Mouse (Mus musculus): ENCODE results near the gene Tatdn2. TPM values are rescaled to one million over a fixed set of nuclear protein-coding genes. Genes with fewer than 3 reads are reported as not detected.

The Tatdn2 gene
- polyA plus RNA-seq (2014; fragmentation: Nextera tagmentation; extraction: Ambion mirVana) = 0.88 and 1.5 TPM in 2 replicates

DNA sequence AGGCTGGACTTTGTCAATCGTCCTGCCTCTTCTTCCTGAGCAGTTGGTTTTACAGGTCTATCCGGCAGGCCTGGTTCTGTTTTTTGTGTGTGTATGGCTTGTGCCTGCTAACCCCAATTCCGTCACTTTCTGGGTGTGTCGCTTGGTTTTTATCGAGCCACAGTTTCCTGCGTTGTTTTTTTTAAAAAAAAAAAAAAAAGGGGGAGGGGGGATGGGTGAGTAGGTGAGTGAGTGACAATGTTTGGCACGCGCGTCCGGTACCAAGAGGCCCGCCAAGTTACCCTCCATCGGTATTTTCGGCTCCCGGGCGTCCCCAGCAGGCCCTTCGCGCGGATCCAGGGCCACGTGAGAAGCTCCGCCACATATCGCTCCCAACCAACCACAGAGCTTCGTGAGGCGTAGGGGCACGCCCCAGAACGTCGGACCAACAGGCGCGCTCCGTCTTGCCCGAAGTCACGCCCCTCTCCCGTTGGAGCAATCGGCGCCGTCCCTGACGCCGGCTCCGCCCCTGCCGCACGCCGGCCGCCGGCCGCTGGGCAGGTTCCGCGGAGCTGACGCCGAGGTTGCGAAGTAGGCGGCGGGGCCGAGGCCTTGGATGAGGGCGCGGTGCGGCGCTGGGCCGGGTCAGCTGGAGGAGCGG, at the start of gene Tatdn2:
Gene Tatdn2 (plus strand): TSS at position 469 of the 640 bp plus-strand sequence.
- Histone ChIP-seq H3K36me3 (ENCODE audit: control insufficient read depth, insufficient read depth, low read length) (no peaks in the 10 kb centered on the region), H3K9ac (ENCODE audit: low read length) (peak within 1 kb of the TSS; percentile 80), H3K9me3 (ENCODE audit: control insufficient read depth, low read length) (no peaks in the 10 kb centered on the region), H3K4me2 (ENCODE audit: low read depth, low read length, severe bottlenecking) (peak within 1 kb of the TSS; percentile 98), H3K4me3 (ENCODE audit: low read depth, low read length) (peak within 1 kb of the TSS; percentile 84), H3K27ac (ENCODE audit: low read depth, low read length) (peak within 1 kb of the TSS; percentile 71), H3K4me1 (replicated peaks; ENCODE audit: control insufficient read depth, insufficient read depth, low read length) (peaks cover 13% of the 10 kb centered on the region), H3K27me3 (ENCODE audit: control insufficient read depth, insufficient read depth, low read length) (no peaks in the 10 kb centered on the region)
- peak; percentile 99 for ATAC-seq (replicated peaks; ENCODE audit: low FRiP score)
- DNase-seq (ENCODE audit: low spot score) = peak; percentile 97
- under 1% methylated on average over 50 of the region's 58 CpGs for WGBS

DNA sequence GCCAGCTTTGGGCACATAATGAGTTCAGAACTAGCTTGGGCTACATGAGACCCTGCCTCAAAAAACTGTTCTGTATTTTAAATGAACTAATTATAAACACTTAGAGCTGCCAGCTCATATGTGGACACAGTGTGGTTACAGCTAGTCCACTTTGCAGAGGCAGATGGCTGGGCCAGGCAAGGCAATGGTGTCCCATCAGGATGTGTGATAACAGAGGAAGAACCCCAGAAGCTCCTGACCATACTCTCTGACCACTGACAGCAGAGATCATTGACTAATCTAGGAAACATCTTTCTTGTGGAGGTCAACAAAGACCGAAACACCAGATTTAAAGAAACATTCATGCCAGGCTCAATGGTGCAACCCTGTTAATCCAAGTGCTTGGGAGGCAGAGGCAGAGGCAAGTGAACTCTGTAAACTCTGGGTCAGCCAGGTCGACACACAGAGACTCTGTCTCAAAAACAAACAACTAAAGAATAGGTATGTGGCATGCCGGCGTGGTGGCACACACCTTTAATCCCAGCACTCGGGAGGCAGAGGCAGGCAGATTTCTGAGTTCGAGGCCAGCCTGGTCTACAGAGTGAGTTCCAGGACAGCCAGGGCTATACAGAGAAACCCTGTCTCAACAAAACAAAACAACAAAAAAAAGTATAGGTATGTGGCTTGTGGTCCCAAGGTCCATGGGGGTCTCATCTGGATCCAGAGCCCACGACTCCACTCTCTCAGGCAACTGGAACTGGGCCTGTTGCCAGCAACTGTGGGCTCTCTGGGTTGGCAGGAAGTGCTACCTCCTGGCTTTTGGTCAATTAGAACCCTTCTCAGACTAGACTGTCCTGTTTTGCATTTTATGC, 47.3 kb upstream of the Tatdn2 start:
- no peak for DNase-seq (ENCODE audit: low spot score)
- 82% methylated on average over 7 of the region's 7 CpGs for WGBS
- Histone ChIP-seq H3K9ac (ENCODE audit: low read length) (no peak overlapping the region), H3K4me3 (ENCODE audit: low read depth, low read length) (no peak overlapping the region), H3K27ac (ENCODE audit: low read depth, low read length) (no peak overlapping the region), H3K36me3 (ENCODE audit: control insufficient read depth, insufficient read depth, low read length) (no peaks in the 10 kb centered on the region), H3K4me1 (replicated peaks; ENCODE audit: control insufficient read depth, insufficient read depth, low read length) (no peaks in the 10 kb centered on the region), H3K9me3 (ENCODE audit: control insufficient read depth, low read length) (no peaks in the 10 kb centered on the region), H3K4me2 (ENCODE audit: low read depth, low read length, severe bottlenecking) (no peak overlapping the region), H3K27me3 (ENCODE audit: control insufficient read depth, insufficient read depth, low read length) (no peaks in the 10 kb centered on the region)
- ATAC-seq (replicated peaks; ENCODE audit: low FRiP score) = no peak

DNA sequence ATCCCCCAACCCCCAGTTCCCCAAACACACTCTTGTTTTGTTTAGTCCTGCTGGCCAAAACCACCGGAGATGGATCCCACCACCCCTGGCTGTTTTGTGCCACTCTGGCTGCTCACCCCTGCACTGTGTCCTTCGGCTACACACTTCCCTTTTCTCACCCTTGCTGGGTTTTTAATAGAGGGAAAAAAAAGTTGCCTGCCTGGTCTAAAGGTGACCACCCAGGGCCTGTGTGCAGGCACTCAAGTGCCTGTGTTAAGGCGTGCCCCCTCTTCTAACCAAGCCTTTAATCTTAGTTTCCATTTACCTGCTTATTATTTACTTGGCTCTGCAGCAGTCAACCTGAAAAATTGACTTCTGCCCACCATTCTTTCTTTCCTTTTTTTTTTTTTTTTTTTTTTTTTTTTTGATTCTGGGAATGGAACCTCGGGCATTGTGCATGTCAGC, 46.6 kb upstream of the Tatdn2 start:
- no peak overlapping the region for H3K27ac ChIP-seq (ENCODE audit: low read depth, low read length)
- 84% methylated on average over 4 of the region's 4 CpGs for WGBS

DNA sequence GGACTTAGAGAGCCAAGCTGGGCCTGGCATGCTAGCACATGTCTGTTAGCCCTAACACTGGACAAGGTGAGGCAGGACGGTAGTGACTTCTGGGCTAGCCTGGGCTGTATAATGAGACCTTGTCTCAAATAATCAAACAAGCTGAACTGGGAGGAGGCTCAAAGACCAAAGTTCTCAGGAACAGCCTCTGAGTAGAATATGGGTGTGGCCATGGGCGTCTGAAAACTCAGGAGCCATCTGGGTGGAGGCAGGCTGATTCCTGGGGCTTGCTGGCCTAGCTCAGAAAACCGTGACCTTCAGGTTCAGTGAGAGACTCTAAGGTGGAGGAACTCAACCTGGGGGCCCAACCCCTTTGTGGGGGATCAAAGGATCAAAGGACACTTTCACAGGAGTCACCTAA, 45.2 kb upstream of the Tatdn2 start:
- DNase-seq (ENCODE audit: low spot score) = no peak
- Histone ChIP-seq H3K9me3 (ENCODE audit: control insufficient read depth, low read length) (no peaks in the 10 kb centered on the region), H3K4me3 (ENCODE audit: low read depth, low read length) (no peak overlapping the region), H3K36me3 (ENCODE audit: control insufficient read depth, insufficient read depth, low read length) (no peaks in the 10 kb centered on the region), H3K27ac (ENCODE audit: low read depth, low read length) (no peak overlapping the region), H3K4me1 (replicated peaks; ENCODE audit: control insufficient read depth, insufficient read depth, low read length) (no peaks in the 10 kb centered on the region), H3K27me3 (ENCODE audit: control insufficient read depth, insufficient read depth, low read length) (no peaks in the 10 kb centered on the region), H3K9ac (ENCODE audit: low read length) (no peak overlapping the region), H3K4me2 (ENCODE audit: low read depth, low read length, severe bottlenecking) (no peak overlapping the region)
- ATAC-seq (replicated peaks; ENCODE audit: low FRiP score) = no peak
- WGBS = 72% methylated on average over 3 of the region's 3 CpGs

More for the DNA sequence above, 46.6 kb upstream of the Tatdn2 start:
- Histone ChIP-seq H3K36me3 (ENCODE audit: control insufficient read depth, insufficient read depth, low read length) (no peaks in the 10 kb centered on the region), H3K4me1 (replicated peaks; ENCODE audit: control insufficient read depth, insufficient read depth, low read length) (no peaks in the 10 kb centered on the region), H3K9me3 (ENCODE audit: control insufficient read depth, low read length) (no peaks in the 10 kb centered on the region), H3K9ac (ENCODE audit: low read length) (no peak overlapping the region), H3K27me3 (ENCODE audit: control insufficient read depth, insufficient read depth, low read length) (no peaks in the 10 kb centered on the region), H3K4me2 (ENCODE audit: low read depth, low read length, severe bottlenecking) (no peak overlapping the region), H3K4me3 (ENCODE audit: low read depth, low read length) (no peak overlapping the region)
- no peak for DNase-seq (ENCODE audit: low spot score)
- ATAC-seq (replicated peaks; ENCODE audit: low FRiP score) = no peak

DNA sequence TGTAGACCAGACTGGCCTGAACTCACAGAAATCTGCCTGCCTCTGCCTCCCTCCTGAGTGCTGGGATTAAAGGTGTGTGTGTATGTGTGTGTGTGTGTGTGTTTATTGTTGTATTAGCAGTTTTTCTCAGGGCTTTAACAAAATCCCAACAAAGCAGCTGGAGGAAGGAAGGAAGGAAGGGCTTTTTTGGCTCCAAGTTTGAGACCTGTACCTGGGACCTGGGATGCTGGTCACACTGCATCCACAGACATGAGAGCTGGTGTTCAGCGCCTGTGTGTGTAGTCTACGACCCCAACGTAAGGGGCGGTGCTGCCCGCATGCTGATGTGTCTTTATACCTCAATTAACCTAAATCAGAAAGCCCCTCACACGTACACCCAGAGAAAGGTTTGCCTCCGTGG, 43.3 kb upstream of the Tatdn2 start:
- Histone ChIP-seq H3K27ac (ENCODE audit: low read depth, low read length) (no peak overlapping the region), H3K4me2 (ENCODE audit: low read depth, low read length, severe bottlenecking) (no peak overlapping the region), H3K27me3 (ENCODE audit: control insufficient read depth, insufficient read depth, low read length) (no peaks in the 10 kb centered on the region), H3K9ac (ENCODE audit: low read length) (no peak overlapping the region), H3K9me3 (ENCODE audit: control insufficient read depth, low read length) (no peaks in the 10 kb centered on the region), H3K36me3 (ENCODE audit: control insufficient read depth, insufficient read depth, low read length) (no peaks in the 10 kb centered on the region), H3K4me1 (replicated peaks; ENCODE audit: control insufficient read depth, insufficient read depth, low read length) (no peaks in the 10 kb centered on the region), H3K4me3 (ENCODE audit: low read depth, low read length) (no peak overlapping the region)
- WGBS = 96% methylated on average over 7 of the region's 7 CpGs
- ATAC-seq (replicated peaks; ENCODE audit: low FRiP score) (no peak), DNase-seq (ENCODE audit: low spot score) (no peak)

DNA sequence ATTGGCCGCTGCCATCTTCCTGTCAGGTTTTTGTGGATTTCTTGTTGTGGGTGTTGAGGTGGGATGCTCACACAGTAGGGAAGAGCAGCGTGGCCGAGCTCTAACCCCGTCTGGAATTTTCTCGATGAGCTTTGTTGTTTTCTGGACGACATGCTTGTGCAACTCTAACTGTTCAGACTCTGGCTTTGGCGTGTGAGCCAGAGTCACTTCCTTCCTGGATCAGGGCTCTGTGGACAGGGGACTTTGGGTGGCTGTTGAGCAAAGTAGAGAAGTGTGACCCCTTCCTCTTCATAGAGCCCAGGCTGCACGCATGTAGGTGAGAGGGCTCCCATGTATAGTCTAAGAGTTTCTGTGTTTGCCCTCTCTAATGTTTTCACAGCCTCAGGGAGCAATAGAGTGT, 42.7 kb upstream of the Tatdn2 start:
- no peak overlapping the region for H3K9ac ChIP-seq (ENCODE audit: low read length)
- no peak overlapping the region for H3K4me2 ChIP-seq (ENCODE audit: low read depth, low read length, severe bottlenecking)
- DNase-seq (ENCODE audit: low spot score) = no peak
- H3K27ac ChIP-seq (ENCODE audit: low read depth, low read length) = no peak overlapping the region
- no peaks in the 10 kb centered on the region for H3K36me3 ChIP-seq (ENCODE audit: control insufficient read depth, insufficient read depth, low read length)
- 83% methylated on average over 8 of the region's 8 CpGs for WGBS
- ATAC-seq (replicated peaks; ENCODE audit: low FRiP score) = no peak
- H3K27me3 ChIP-seq (ENCODE audit: control insufficient read depth, insufficient read depth, low read length) = no peaks in the 10 kb centered on the region
- no peaks in the 10 kb centered on the region for H3K9me3 ChIP-seq (ENCODE audit: control insufficient read depth, low read length)
- no peak overlapping the region for H3K4me3 ChIP-seq (ENCODE audit: low read depth, low read length)
- H3K4me1 ChIP-seq (replicated peaks; ENCODE audit: control insufficient read depth, insufficient read depth, low read length) = no peaks in the 10 kb centered on the region

DNA sequence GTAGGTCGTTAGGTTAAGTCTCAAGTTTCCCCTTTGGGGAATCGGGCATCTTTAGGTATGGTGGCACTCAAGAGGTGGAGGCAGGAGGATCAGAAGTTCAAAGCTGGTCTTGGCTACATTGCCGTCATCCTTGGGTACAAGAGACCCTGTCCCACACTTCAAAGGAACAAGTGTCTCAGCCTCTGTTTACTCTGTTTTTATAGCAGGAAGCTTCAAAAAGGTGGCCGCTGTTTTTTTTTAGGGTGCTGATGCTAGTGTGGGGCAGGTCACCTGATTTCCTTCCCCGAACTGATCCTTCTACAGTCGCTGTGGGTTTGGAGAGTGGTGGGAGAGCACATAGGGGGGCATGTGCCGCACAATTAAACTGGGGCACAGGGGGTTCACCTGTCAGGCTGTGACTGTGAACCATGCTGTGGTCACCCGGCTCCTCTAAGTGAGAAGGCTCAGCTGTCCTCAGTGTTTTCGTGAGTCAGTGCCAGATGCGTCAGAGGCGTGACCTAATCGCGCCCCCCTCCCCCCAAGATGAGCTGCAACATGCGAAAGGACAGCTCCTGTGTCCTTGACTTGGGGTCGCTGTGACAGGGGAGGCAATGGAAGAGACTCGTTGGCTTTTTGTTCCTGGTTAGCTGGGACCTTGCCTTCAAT, 42.0 kb upstream of the Tatdn2 start:
- DNase-seq (ENCODE audit: low spot score) = no peak
- Histone ChIP-seq H3K4me3 (ENCODE audit: low read depth, low read length) (no peak overlapping the region), H3K36me3 (ENCODE audit: control insufficient read depth, insufficient read depth, low read length) (no peaks in the 10 kb centered on the region), H3K9me3 (ENCODE audit: control insufficient read depth, low read length) (no peaks in the 10 kb centered on the region), H3K4me2 (ENCODE audit: low read depth, low read length, severe bottlenecking) (no peak overlapping the region), H3K27me3 (ENCODE audit: control insufficient read depth, insufficient read depth, low read length) (no peaks in the 10 kb centered on the region), H3K4me1 (replicated peaks; ENCODE audit: control insufficient read depth, insufficient read depth, low read length) (no peaks in the 10 kb centered on the region), H3K9ac (ENCODE audit: low read length) (no peak overlapping the region), H3K27ac (ENCODE audit: low read depth, low read length) (no peak overlapping the region)
- no peak for ATAC-seq (replicated peaks; ENCODE audit: low FRiP score)
- WGBS = 83% methylated on average over 16 of the region's 16 CpGs

DNA sequence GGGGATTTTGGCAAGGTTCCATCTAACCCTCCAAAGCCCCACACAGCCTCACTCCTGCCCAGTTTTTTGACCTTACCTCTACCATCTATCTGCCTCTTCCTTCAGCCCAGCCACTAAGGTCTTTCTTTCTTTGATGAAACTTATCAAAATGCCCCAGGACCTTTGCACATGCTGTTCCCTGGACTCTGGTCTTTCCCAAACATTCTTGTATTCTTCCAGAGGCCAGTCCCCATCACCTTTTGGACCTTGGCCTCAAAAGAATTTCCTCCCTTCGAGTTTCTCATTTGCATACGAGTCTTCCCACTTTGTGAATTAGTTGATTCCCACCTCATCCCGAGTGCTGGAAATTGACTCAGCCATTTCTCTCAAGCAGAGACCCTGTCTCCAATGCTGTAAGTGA, 41.4 kb upstream of the Tatdn2 start:
- H3K36me3 ChIP-seq (ENCODE audit: control insufficient read depth, insufficient read depth, low read length) = no peaks in the 10 kb centered on the region
- no peak for DNase-seq (ENCODE audit: low spot score)
- H3K4me1 ChIP-seq (replicated peaks; ENCODE audit: control insufficient read depth, insufficient read depth, low read length) = no peaks in the 10 kb centered on the region
- no peak overlapping the region for H3K9ac ChIP-seq (ENCODE audit: low read length)
- H3K9me3 ChIP-seq (ENCODE audit: control insufficient read depth, low read length) = no peaks in the 10 kb centered on the region
- no peaks in the 10 kb centered on the region for H3K27me3 ChIP-seq (ENCODE audit: control insufficient read depth, insufficient read depth, low read length)
- 88% methylated on average over 3 of the region's 3 CpGs for WGBS
- H3K27ac ChIP-seq (ENCODE audit: low read depth, low read length) = no peak overlapping the region
- ATAC-seq (replicated peaks; ENCODE audit: low FRiP score) = no peak
- H3K4me3 ChIP-seq (ENCODE audit: low read depth, low read length) = no peak overlapping the region
- no peak overlapping the region for H3K4me2 ChIP-seq (ENCODE audit: low read depth, low read length, severe bottlenecking)
